ENCODE assay signal across 8 mouse cellular contexts in genomic region chr2:173351831-173352755, GRCm38 (mm10).
DNase-seq lines count a peak whose midpoint lies in the region; ATAC-seq and TF ChIP-seq lines count a peak whose summit lies in the region.

No protein-coding gene starts in this region.

- TF ChIP-seq CTCF in gastrocnemius, adult 2 months (IDR thresholded peaks at IDR 0.05) = no peak

- peak; percentile 26 for DNase-seq in ES-CJ7 (ENCODE audit: low read depth, low spot score)
- peak; percentile 71 for DNase-seq in adrenal gland, postnatal 10 days
- DNase-seq in gastrocnemius, adult 2 months = peak; percentile 81
- DNase-seq in spleen, postnatal 14 days (ENCODE audit: low spot score in 2 of 2) = no peak

- no peak overlapping the region for H3K4me2 ChIP-seq in hindbrain, embryonic 12.5 days (replicated peaks)
- H3K4me2 ChIP-seq in limb, embryonic 13.5 days (replicated peaks) = peak overlapping the region; percentile 48
- H3K4me2 ChIP-seq in myocyte (ENCODE audit: low read depth) = peak overlapping the region; percentile 93

- H3K27me3 ChIP-seq in hindbrain, embryonic 12.5 days = no peaks in the 10 kb centered on the region
- no peaks in the 10 kb centered on the region; the same call in 1 of the 2 replicates for H3K27me3 ChIP-seq in limb, embryonic 13.5 days
- no peaks in the 10 kb centered on the region for H3K27me3 ChIP-seq in myocyte (ENCODE audit: control insufficient read depth, insufficient read depth, insufficient read length)

- no peaks in the 10 kb centered on the region for H3K36me3 ChIP-seq in hindbrain, embryonic 12.5 days
- no peaks in the 10 kb centered on the region for H3K36me3 ChIP-seq in limb, embryonic 13.5 days
- no peaks in the 10 kb centered on the region for H3K36me3 ChIP-seq in myocyte (ENCODE audit: control insufficient read depth, insufficient read depth)

- no peak overlapping the region for H3K9ac ChIP-seq in hindbrain, embryonic 12.5 days
- peak overlapping the region; percentile 40; the same call in 1 of the 2 replicates for H3K9ac ChIP-seq in limb, embryonic 13.5 days

- no peak overlapping the region for H3ac ChIP-seq in myocyte (ENCODE audit: control insufficient read depth, insufficient read length)

- 62% methylated on average over 18 of the region's 18 CpGs for WGBS in hindbrain, embryonic 12.5 days
- WGBS in limb, embryonic 13.5 days = 14% methylated on average over 18 of the region's 18 CpGs

- no peak for ATAC-seq in hindbrain, embryonic 12.5 days (ENCODE audit: low FRiP score)
- peak; percentile 90 for ATAC-seq in limb, embryonic 13.5 days (ENCODE audit: low FRiP score, low read depth)
- no peak for ATAC-seq in erythroid progenitor cell, adult 5-6 weeks (replicated peaks; ENCODE audit: low FRiP score, poor library complexity, severe bottlenecking)

- peak overlapping the region; percentile 42 for H3K4me3 ChIP-seq in gastrocnemius, adult 2 months
- no peak overlapping the region for H3K4me3 ChIP-seq in hindbrain, embryonic 12.5 days
- no peak overlapping the region for H3K4me3 ChIP-seq in limb, embryonic 13.5 days
- H3K4me3 ChIP-seq in myocyte = peak overlapping the region; percentile 3

- H3K79me2 ChIP-seq in myocyte (ENCODE audit: control insufficient read depth, insufficient read depth) = no peaks in the 10 kb centered on the region

- H3K27ac ChIP-seq in gastrocnemius, adult 2 months = peak overlapping the region; percentile 78
- H3K27ac ChIP-seq in hindbrain, embryonic 12.5 days = peak overlapping the region; percentile 77
- H3K27ac ChIP-seq in limb, embryonic 13.5 days = peak overlapping the region; percentile 97

- no peaks in the 10 kb centered on the region for H3K9me3 ChIP-seq in hindbrain, embryonic 12.5 days (replicated peaks)
- no peaks in the 10 kb centered on the region for H3K9me3 ChIP-seq in limb, embryonic 13.5 days

- TF ChIP-seq POLR2A in myocyte (IDR thresholded peaks at IDR 0.05; ENCODE audit: insufficient read length, low read depth) = peak; percentile 37

- H3K4me1 ChIP-seq in hindbrain, embryonic 12.5 days = peaks cover 14% of the 10 kb centered on the region
- H3K4me1 ChIP-seq in limb, embryonic 13.5 days = peaks cover 54% of the 10 kb centered on the region

- intact Hi-C loops in gastrocnemius, adult 2 months (cut with DNase I) = no loop called here

TF ChIP-seq in myocyte, 11 proteins besides CTCF, POLR2A, EP300 and RAD21:
- peak in 1 of 3 experiments; percentile 18 for TF ChIP-seq MYOD1 (IDR thresholded peaks at IDR 0.05; ENCODE audit: control insufficient read depth in 1 of 3, insufficient read length in 2 of 3, low read depth in 2 of 3)
- TF ChIP-seq USF1 (IDR thresholded peaks at IDR 0.05; ENCODE audit: low read depth) = no peak
- no peak for TF ChIP-seq REST (IDR thresholded peaks at IDR 0.05; ENCODE audit: insufficient read depth, insufficient read length)
- peak; percentile 26 for TF ChIP-seq SRF (IDR thresholded peaks at IDR 0.05; ENCODE audit: control insufficient read depth, insufficient read length, low read depth)

Comparison
In these comparisons a context has a peak if more than half of its experiments do, and no peak if none do; other contexts are left out.
1. DNase-seq: peak in ES-CJ7 (single experiment), adrenal gland, postnatal 10 days (single experiment) and gastrocnemius, adult 2 months (single experiment); none in spleen, postnatal 14 days (0 of 2).
2. H3K4me3 ChIP-seq: peak in gastrocnemius, adult 2 months (single experiment) and myocyte (single experiment); none in hindbrain, embryonic 12.5 days (single experiment) and limb, embryonic 13.5 days (single experiment).
3. Peak in every context shown above with its lines, with median percentiles within 50 percentile points of each other: H3K27ac ChIP-seq.